Mouse (Mus musculus) intestine, embryonic 14.5 days (tissue): ENCODE results near the gene Fhad1. TPM values are rescaled to one million over a fixed set of nuclear protein-coding genes. Genes with fewer than 3 reads are reported as not detected.
"Not testable (repeated sequence)": the region's sequence is repeated elsewhere in the genome, so short reads cannot be mapped to it uniquely, and the experiment has no call there.

Source experiments
- ATAC-seq: fragments of 200-750 bp; cut with Nextera tagmentation; replicated peaks from 2 replicates; pipeline ENCODE4 v1.8.0; 2017; ENCODE audit warnings: low read depth, moderate number of reproducible peaks, moderate TSS enrichment, moderate library complexity; ENCODE audit not compliant: low FRiP score, low TSS enrichment
- DNase-seq: peaks from one replicate; pipeline ENCODE4 v3.0.0-alpha.2; 2018; ENCODE audit warnings: low spot score
- H3K27ac ChIP-seq: fragments of 300-500 bp; sonication (generic); 2 replicates; pipeline ENCODE4 v1.5.1; 2014; ENCODE audit warnings: low read depth, mild to moderate bottlenecking, control low read depth
- H3K27me3 ChIP-seq: fragments of 300-500 bp; sonication (generic); replicated peaks from 2 replicates; pipeline ENCODE4 v1.6.1; 2014; ENCODE audit warnings: low read length, control low read depth; ENCODE audit not compliant: control insufficient read depth, insufficient read depth
- H3K36me3 ChIP-seq: fragments of 300-500 bp; sonication (generic); 2 replicates; pipeline ENCODE4 v1.6.1; 2014; ENCODE audit warnings: low read length, control low read depth; ENCODE audit not compliant: control insufficient read depth, insufficient read depth
- H3K4me1 ChIP-seq: fragments of 300-500 bp; sonication (generic); replicated peaks from 2 replicates; pipeline ENCODE4 v1.6.1; 2014; ENCODE audit warnings: low read length, control low read depth, mixed read lengths; ENCODE audit not compliant: control insufficient read depth, insufficient read depth
- H3K4me2 ChIP-seq: fragments of 300-500 bp; sonication (generic); 2 replicates; pipeline ENCODE4 v1.6.1; 2014; ENCODE audit warnings: low read length
- H3K4me3 ChIP-seq: fragments of 300-500 bp; sonication (generic); 2 replicates; pipeline ENCODE4 v1.5.1; 2014; ENCODE audit warnings: low read depth, low read length, control low read depth, mixed read lengths
- H3K9ac ChIP-seq: fragments of 300-500 bp; sonication (generic); 2 replicates; pipeline ENCODE4 v1.6.1; 2014; ENCODE audit warnings: mild to moderate bottlenecking, low read length
- H3K9me3 ChIP-seq: fragments of 300-500 bp; sonication (generic); 2 replicates; pipeline ENCODE4 v1.6.1; 2016; ENCODE audit warnings: low read length, control low read depth; ENCODE audit not compliant: control insufficient read depth
- WGBS: fragments of 180-500 bp; shearing (Covaris S2); extraction: QIAGEN DNeasy Blood & Tissue Kit; methylation state at CpG from one replicate; pipeline ENCODE4 v1.1.7; 2014; 5-methylcytosine and 5-hydroxymethylcytosine counted together
- polyA plus RNA-seq: library from polyadenylated mRNA; unstranded; fragments of >200 nt; fragmentation: Nextera tagmentation; extraction: Ambion mirVana; gene quantifications from 2 replicates; pipeline ENCODE4 v1.2.1, GENCODE M21; 2014

Gene Fhad1
- polyA plus RNA-seq, 1 experiment from 2014 or later, result 1.8 TPM

DNA sequence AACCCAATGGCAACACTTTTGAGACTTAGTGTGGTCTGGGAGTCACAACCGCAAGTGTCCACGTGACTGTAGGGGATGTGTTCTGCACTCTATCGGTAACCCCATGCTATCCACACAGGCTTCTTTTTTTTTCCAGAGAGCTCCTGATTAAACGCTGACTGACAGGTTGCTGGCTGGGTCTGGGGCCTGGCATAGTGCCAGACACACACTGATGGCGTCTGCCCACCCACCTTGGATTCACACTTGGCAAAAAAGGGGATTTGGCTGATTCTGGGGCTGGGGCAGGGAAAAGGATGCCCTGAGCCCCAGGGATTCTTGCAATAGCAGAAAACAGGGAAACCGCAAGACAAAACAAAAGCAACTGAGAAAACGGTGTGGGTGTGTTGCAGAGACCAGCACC, 18.8 kb downstream of the Fhad1 start:
- WGBS, result 64% methylated on average over 7 of the region's 7 CpGs
- ATAC-seq (no peak), DNase-seq (no peak)
- Histone ChIP-seq H3K27me3 (no peaks in the 10 kb centered on the region), H3K9me3 (no peaks in the 10 kb centered on the region), H3K36me3 (no peaks in the 10 kb centered on the region), H3K4me1 (peaks cover 17% of the 10 kb centered on the region), H3K27ac (no peak overlapping the region), H3K4me3 (no peak overlapping the region), H3K4me2 (no peak overlapping the region), H3K9ac (no peak overlapping the region; the same call in 1 of the 2 replicates)

DNA sequence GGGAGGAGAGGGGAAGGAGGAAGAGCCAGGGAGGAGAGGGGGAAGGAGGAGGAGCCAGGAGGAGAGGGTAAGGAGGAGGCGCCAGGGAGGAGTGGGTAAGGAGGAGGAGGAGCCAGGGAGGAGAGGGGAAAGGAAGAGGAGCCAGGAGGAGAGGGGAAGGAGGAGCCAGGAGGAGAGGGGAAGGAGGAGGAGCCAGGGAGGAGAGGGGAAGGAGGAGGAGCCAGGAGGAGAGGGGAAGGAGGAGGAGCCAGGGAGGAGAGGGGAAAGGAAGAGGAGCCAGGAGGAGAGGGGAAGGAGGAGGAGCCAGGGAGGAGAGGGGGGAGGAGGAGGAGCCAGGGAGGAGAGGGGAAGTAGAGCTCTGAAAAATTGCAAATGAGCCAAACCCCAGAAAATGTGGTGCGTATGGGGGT, 20.8 kb downstream of the Fhad1 start:
- H3K4me1 ChIP-seq, result peaks cover 17% of the 10 kb centered on the region
- not testable (repeated sequence) for ATAC-seq, H3K9ac ChIP-seq, H3K9me3 ChIP-seq, H3K27me3 ChIP-seq, H3K27ac ChIP-seq, DNase-seq, H3K4me3 ChIP-seq, H3K36me3 ChIP-seq, H3K4me2 ChIP-seq
- 67% methylated on average over 2 of the region's 2 CpGs for WGBS

DNA sequence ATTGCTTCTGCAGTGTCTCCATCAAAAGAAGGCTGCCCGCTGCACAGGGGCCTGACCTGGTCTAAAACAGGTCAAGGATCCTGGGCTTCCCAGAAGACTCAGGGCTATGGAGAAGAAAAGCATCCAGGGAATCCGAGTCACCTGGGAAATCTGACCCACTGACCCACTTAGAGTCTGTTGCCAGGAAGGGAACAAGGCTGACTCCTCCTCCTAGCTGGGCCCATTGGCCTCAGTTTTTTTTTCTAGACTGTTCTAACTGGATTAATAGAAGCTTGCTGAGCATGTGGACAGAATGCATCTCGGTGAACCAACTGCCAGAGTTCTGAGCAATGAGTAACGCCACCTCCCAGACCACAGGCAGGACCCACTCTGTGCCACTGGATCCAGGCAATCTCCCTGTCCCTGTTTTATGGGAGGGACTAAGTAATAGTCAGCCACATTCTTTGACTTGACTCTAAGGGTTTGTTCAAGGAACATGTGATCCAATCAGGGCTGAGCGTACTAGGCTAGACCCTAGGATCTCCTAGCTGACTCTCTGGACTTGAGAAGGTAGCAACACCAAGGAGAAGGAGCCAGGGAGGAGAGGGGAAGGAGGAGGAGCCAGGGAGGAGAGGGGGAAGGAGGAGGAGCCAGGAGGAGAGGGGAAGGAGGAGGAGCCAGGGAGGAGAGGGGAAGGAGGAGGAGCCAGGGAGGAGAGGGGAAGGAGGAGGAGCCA, 21.4 kb downstream of the Fhad1 start:
- Histone ChIP-seq H3K4me3 (no peak overlapping the region), H3K27me3 (no peaks in the 10 kb centered on the region), H3K9me3 (no peaks in the 10 kb centered on the region), H3K9ac (no peak overlapping the region), H3K4me2 (no peak overlapping the region), H3K27ac (no peak overlapping the region), H3K4me1 (peaks cover 16% of the 10 kb centered on the region), H3K36me3 (no peaks in the 10 kb centered on the region)
- 70% methylated on average over 5 of the region's 5 CpGs for WGBS
- no peak for ATAC-seq
- no peak for DNase-seq

DNA sequence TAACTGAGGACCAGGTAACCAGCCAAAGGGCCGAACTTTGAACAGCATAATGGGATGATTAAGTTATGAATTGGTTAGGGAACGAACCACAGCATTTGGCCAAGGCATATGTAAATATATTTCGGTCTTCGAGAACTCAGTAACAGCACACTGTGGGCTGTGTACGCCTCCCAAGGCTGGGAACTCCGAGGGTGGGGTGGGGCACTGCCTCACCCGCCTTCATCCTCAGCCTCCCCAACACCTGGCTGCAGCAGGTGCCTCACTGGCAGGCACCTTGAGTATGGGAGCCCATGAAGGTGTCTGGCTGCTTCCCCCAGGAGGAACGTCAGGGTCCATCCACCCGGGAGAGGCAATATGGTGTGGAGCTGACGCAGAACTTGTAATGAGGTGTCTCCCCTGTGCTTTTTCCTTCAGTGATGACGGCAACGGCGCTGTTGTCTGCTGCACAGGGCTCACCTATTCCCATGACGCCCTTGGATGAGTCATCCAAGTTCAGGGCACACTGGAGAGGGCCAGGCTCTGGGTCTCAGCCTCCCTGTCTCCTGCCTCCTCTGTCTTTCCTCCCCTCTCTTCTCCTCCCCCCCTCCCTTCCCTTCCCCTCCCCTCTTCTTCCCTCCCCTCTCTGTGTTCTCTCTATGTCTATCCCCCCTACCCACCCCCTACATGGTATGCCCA, 22.2 kb downstream of the Fhad1 start:
- Histone ChIP-seq H3K9ac (no peak overlapping the region), H3K27me3 (no peaks in the 10 kb centered on the region), H3K27ac (no peak overlapping the region), H3K4me1 (peaks cover 14% of the 10 kb centered on the region), H3K36me3 (no peaks in the 10 kb centered on the region), H3K4me2 (no peak overlapping the region), H3K9me3 (no peaks in the 10 kb centered on the region), H3K4me3 (no peak overlapping the region)
- no peak for ATAC-seq
- no peak for DNase-seq
- 78% methylated on average over 14 of the region's 14 CpGs for WGBS

DNA sequence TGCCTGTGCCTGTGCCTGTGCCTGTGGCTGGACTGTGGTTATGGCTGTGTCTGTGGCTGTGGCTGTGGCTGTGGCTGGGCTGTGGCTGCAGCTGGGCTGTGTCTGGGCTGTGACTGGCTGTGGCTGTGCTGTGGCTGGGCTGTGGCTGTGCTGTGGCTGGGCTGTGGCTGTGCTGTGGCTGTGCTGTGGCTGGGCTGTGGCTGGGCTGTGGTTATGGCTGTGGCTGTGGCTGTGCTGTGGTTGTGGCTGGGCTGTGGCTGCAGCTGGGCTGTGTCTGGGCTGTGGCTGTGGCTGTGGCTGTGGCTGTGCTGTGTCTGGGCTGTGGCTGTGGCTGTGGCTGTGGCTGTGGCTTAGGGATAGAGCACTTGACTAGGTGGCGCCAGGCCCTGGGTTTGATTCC, 26.7 kb downstream of the Fhad1 start:
- no peaks in the 10 kb centered on the region for H3K36me3 ChIP-seq
- H3K9me3 ChIP-seq, result no peaks in the 10 kb centered on the region
- no peaks in the 10 kb centered on the region for H3K27me3 ChIP-seq
- no peak for DNase-seq
- no peak overlapping the region for H3K9ac ChIP-seq
- ATAC-seq, result no peak
- WGBS, result 92% methylated on average over 1 of the region's 1 CpGs
- no peaks in the 10 kb centered on the region for H3K4me1 ChIP-seq
- no peak overlapping the region for H3K4me2 ChIP-seq
- no peak overlapping the region for H3K27ac ChIP-seq
- H3K4me3 ChIP-seq, result no peak overlapping the region

DNA sequence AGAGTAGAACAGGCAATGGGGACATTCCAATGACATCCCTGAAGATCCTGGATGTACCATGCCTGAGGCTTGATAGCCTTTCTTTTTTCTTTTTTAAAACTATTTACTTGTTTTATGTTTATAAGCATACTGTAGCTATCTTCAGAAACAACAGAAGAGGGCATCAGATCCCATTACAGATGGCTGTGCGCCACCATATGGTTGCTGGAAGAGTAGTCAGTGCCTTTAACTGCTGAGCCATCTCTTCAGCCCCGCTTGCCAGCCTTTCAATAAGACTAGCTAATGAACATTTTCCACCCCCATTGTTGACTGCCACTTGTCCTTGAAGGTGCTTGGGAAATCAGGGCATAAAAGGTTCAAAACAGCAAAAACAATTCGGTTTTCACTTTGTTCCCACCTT, 31.2 kb downstream of the Fhad1 start:
- Histone ChIP-seq H3K4me1 (no peaks in the 10 kb centered on the region), H3K27me3 (no peaks in the 10 kb centered on the region), H3K27ac (no peak overlapping the region), H3K9ac (no peak overlapping the region), H3K9me3 (no peaks in the 10 kb centered on the region), H3K4me3 (no peak overlapping the region), H3K4me2 (no peak overlapping the region), H3K36me3 (no peaks in the 10 kb centered on the region)
- no peak for DNase-seq
- 60% methylated on average over 3 of the region's 3 CpGs for WGBS
- ATAC-seq, result no peak

DNA sequence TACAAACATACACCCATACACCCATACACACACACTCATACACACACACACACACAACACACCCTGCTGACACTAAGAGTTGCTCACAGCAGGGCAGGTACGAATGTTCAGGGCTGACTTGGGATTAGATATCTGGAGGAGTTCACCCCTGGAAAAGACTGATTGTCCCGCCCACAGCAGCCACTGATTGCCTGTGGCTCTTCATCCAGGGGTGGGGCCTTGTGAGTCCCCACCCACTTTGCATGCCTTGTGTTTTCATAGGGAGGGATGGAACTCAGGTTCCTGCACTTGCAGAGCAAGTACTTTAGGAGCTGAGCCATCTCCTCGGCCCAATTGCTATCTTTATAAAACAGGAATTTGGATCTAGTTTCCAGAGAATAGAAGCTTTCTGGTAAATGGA, 33.4 kb downstream of the Fhad1 start:
- Histone ChIP-seq H3K9me3 (no peaks in the 10 kb centered on the region), H3K4me2 (no peak overlapping the region), H3K27ac (no peak overlapping the region), H3K27me3 (no peaks in the 10 kb centered on the region), H3K9ac (no peak overlapping the region), H3K36me3 (no peaks in the 10 kb centered on the region), H3K4me3 (no peak overlapping the region), H3K4me1 (no peaks in the 10 kb centered on the region)
- ATAC-seq (no peak), DNase-seq (no peak)
- WGBS, result 62% methylated on average over 3 of the region's 3 CpGs

DNA sequence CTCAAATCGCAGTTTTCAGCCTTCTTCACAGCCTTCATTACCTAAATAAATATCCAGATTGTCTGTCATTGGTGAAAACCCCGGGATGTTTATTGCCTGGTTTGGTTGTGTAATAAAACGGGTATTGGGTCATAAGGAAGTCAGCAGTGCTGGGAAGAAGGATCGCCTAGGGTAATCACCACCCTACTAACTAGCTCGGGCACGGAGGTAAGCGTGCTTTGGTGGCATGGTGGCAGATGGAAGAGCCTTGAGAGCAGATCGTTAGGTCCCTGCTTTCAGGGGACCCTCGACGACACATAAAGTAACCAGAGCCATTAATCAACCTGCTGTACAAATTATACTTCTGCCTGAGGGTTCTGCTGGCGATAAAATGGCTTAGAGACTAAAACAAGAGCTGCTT, 36.3 kb downstream of the Fhad1 start:
- DNase-seq, result peak; percentile 59

DNA sequence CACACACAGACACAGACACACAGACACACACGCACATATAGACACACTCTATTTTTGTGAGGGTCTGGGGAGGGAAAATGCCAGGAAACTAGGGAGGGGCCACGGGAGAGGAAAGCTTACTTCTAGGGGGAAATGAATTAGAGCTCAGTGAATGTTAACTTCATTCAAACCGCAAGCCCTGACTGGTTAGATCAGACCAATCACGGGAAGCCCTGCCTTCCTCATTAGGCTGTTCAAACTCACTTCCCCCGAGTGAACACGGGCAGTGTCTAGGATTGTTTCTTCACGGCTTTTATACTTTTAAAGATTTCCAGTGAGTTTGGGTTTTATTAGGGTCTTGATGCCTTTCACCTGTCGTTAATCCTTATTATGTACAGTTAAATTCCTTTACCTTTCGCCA, 37.5 kb downstream of the Fhad1 start:
- no peaks in the 10 kb centered on the region for H3K36me3 ChIP-seq
- H3K4me3 ChIP-seq, result no peak overlapping the region
- ATAC-seq (no peak), DNase-seq (no peak)
- H3K27me3 ChIP-seq, result no peaks in the 10 kb centered on the region
- no peaks in the 10 kb centered on the region for H3K4me1 ChIP-seq
- no peaks in the 10 kb centered on the region for H3K9me3 ChIP-seq
- 45% methylated on average over 9 of the region's 9 CpGs for WGBS
- no peak overlapping the region for H3K9ac ChIP-seq
- H3K27ac ChIP-seq, result no peak overlapping the region
- no peak overlapping the region for H3K4me2 ChIP-seq

More for the DNA sequence above, 36.3 kb downstream of the Fhad1 start:
- Histone ChIP-seq H3K36me3 (no peaks in the 10 kb centered on the region), H3K4me3 (no peak overlapping the region), H3K27me3 (no peaks in the 10 kb centered on the region), H3K9ac (no peak overlapping the region), H3K4me2 (no peak overlapping the region), H3K27ac (no peak overlapping the region), H3K4me1 (no peaks in the 10 kb centered on the region), H3K9me3 (no peaks in the 10 kb centered on the region)
- no peak for ATAC-seq
- 49% methylated on average over 11 of the region's 11 CpGs for WGBS
